Mouse (Mus musculus) cortical plate, adult 2 months (tissue): ENCODE results near the gene Qsox1.

Experiments used
- CTCF ChIP-seq: fragments of 200-500 bp; IDR thresholded peaks from 2 replicates; pipeline ENCODE4 v1.5.1; 2011; ENCODE audit warnings: mild to moderate bottlenecking, control low read depth, low read length; ENCODE audit not compliant: insufficient read depth; ENCODE audit errors: extremely low read depth
- POLR2A ChIP-seq: fragments of 200-500 bp; IDR thresholded peaks from 2 replicates; pipeline ENCODE4 v1.6.1; 2011; ENCODE audit warnings: mild to moderate bottlenecking, low read length, control low read depth; ENCODE audit not compliant: insufficient read depth; ENCODE audit errors: extremely low read depth

- TF ChIP-seq POLR2A, result no peak
- no peak for TF ChIP-seq CTCF
Observed at GRCm38 (mm10) chr1:155831958-155832357, 19.3 kb upstream of the Qsox1 start.
